14 mouse cellular contexts compared by ENCODE assay signal in genomic region chr19:16141857-16142256, GRCm38 (mm10). TPM values are rescaled to one million over a fixed set of nuclear protein-coding genes. Genes with fewer than 3 reads are reported as not detected.
DNase-seq lines count a peak whose midpoint lies in the region; ATAC-seq and TF ChIP-seq lines count a peak whose summit lies in the region.
"Had no signal": no experiment of that assay in that cellular context is flagged by ENCODE, and none has a peak within 500 bp of the region (broad histone marks: within the 10 kb centered on the region; RNA-seq: fewer than 3 reads in every experiment).

No protein-coding gene starts in this region.

- no peak for TF ChIP-seq POLR2A in spleen, adult 2 months (IDR thresholded peaks at IDR 0.05; ENCODE audit: low read depth, low read length)

- 17% methylated on average over 4 of the region's 4 CpGs for WGBS in heart, embryonic 12.5 days
- WGBS in spleen, adult 2 months = 68% methylated on average over 4 of the region's 4 CpGs
- 16% methylated on average over 4 of the region's 4 CpGs for WGBS in liver, embryonic 14.5 days (ENCODE audit: insufficient replicate concordance)
- WGBS in limb, embryonic 10.5 days = 76% methylated on average over 4 of the region's 4 CpGs

- ATAC-seq in heart, embryonic 12.5 days (ENCODE audit: insufficient number of reproducible peaks, low FRiP score) = no peak
- peak; percentile 71 for ATAC-seq in liver, embryonic 14.5 days (ENCODE audit: insufficient read depth)

- H3K4me1 ChIP-seq in heart, embryonic 12.5 days (replicated peaks) = peaks cover 62% of the 10 kb centered on the region
- H3K4me1 ChIP-seq in spleen, adult 2 months (ENCODE audit: control insufficient read depth, insufficient read depth, insufficient read length) = peaks cover 8% of the 10 kb centered on the region
- H3K4me1 ChIP-seq in liver, embryonic 14.5 days (replicated peaks; ENCODE audit: control insufficient read depth in 2 of 2, insufficient read depth in 2 of 2, low read length in 1 of 2) = peaks cover 2 to 39% of the 10 kb centered on the region in 2 experiments; a peak in 2 of 4 replicates
- H3K4me1 ChIP-seq in limb, embryonic 10.5 days = peaks cover 26% of the 10 kb centered on the region

- H3K27ac ChIP-seq in heart, embryonic 12.5 days (ENCODE audit: poor library complexity, severe bottlenecking) = peak overlapping the region; percentile 56
- peak overlapping the region; percentile 16; the same call in 1 of the 2 replicates for H3K27ac ChIP-seq in spleen, adult 2 months (ENCODE audit: insufficient read depth, low read length)
- no peak overlapping the region for H3K27ac ChIP-seq in liver, embryonic 14.5 days
- no peak overlapping the region for H3K27ac ChIP-seq in limb, embryonic 10.5 days
- H3K27ac ChIP-seq: hindbrain, embryonic 10.5 days; limb, embryonic 12.5 days had no signal

- intact Hi-C loops in heart, postnatal 25 days (cut with DNase I) = loop anchor here (2.0 kb wide), 1 partner anchor 15 kb away; no protein-coding TSS in a partner anchor

- peak; percentile 45; the same call in 1 of the 2 replicates for TF ChIP-seq EP300 in liver, embryonic 14.5 days (IDR thresholded peaks at IDR 0.05; ENCODE audit: low read depth)

- no peaks in the 10 kb centered on the region for H3K9me3 ChIP-seq in heart, embryonic 12.5 days (replicated peaks)
- no peaks in the 10 kb centered on the region for H3K9me3 ChIP-seq in liver, embryonic 14.5 days (ENCODE audit: control insufficient read depth, low read length)
- H3K9me3 ChIP-seq in limb, embryonic 10.5 days (replicated peaks) = no peaks in the 10 kb centered on the region
- H3K9me3 ChIP-seq: hindbrain, embryonic 10.5 days; limb, embryonic 12.5 days had no signal

- no peak overlapping the region for H3K4me3 ChIP-seq in heart, embryonic 12.5 days
- no peak overlapping the region for H3K4me3 ChIP-seq in spleen, adult 2 months (ENCODE audit: extremely low read depth, insufficient read depth, insufficient read length)
- H3K4me3 ChIP-seq in liver, embryonic 14.5 days (ENCODE audit: insufficient read depth in 1 of 2, low read depth in 2 of 2, low read length in 2 of 2) = no peak overlapping the region
- H3K4me3 ChIP-seq in limb, embryonic 10.5 days = no peak overlapping the region
- H3K4me3 ChIP-seq: erythroblast, embryonic 14.5 days; hindbrain, embryonic 10.5 days; limb, embryonic 12.5 days; myocyte had no signal

- TF ChIP-seq CTCF in spleen, adult 2 months (IDR thresholded peaks at IDR 0.05; ENCODE audit: extremely low read depth, insufficient read depth, insufficient read length, insufficient replicate concordance) = no peak
- TF ChIP-seq CTCF in liver, embryonic 14.5 days (IDR thresholded peaks at IDR 0.05; ENCODE audit: low read depth) = no peak

- no peak for DNase-seq in heart, postnatal 25 days (ENCODE audit: low spot score)
- no peak for DNase-seq in spleen, adult 2 months (ENCODE audit: low read depth in 1 of 2, low spot score in 2 of 2)
- no peak for DNase-seq in spleen, postnatal 14 days (ENCODE audit: low spot score in 2 of 2)
- DNase-seq in liver, embryonic 14.5 days (ENCODE audit: low read depth in 3 of 3, low spot score in 3 of 3) = peak in 1 of 3 experiments; percentile 22
- DNase-seq in limb, embryonic 10.5 days (ENCODE audit: low spot score) = no peak
- DNase-seq in neural tube, embryonic 10.5 days (ENCODE audit: extremely low spot score, low spot score) = no peak
- no peak for DNase-seq in urinary bladder, postnatal 36 days (ENCODE audit: low spot score in 2 of 2)
- DNase-seq: cerebellum, adult 11-12 months had no signal

- H3K36me3 ChIP-seq in heart, embryonic 12.5 days = peaks cover 12% of the 10 kb centered on the region; the same call in 1 of the 2 replicates
- no peaks in the 10 kb centered on the region for H3K36me3 ChIP-seq in spleen, adult 2 months (ENCODE audit: control insufficient read depth, insufficient read depth, low read length)
- H3K36me3 ChIP-seq in liver, embryonic 14.5 days (replicated peaks; ENCODE audit: control insufficient read depth, insufficient read depth, low read depth) = no peaks in the 10 kb centered on the region
- peaks cover 24% of the 10 kb centered on the region for H3K36me3 ChIP-seq in limb, embryonic 10.5 days

- peak overlapping the region; percentile 33; the same call in 1 of the 2 replicates for H3K4me2 ChIP-seq in heart, embryonic 12.5 days
- H3K4me2 ChIP-seq in liver, embryonic 14.5 days (ENCODE audit: low read depth) = no peak overlapping the region
- H3K4me2 ChIP-seq: limb, embryonic 12.5 days had no signal

- H3K9ac ChIP-seq in heart, embryonic 12.5 days = no peak overlapping the region
- H3K9ac ChIP-seq in liver, embryonic 14.5 days (replicated peaks) = no peak overlapping the region
- H3K9ac ChIP-seq: limb, embryonic 12.5 days had no signal

- no peaks in the 10 kb centered on the region for H3K27me3 ChIP-seq in heart, embryonic 12.5 days (replicated peaks)
- H3K27me3 ChIP-seq in spleen, adult 2 months (ENCODE audit: control insufficient read depth, insufficient read depth, low read length) = no peaks in the 10 kb centered on the region
- H3K27me3 ChIP-seq in liver, embryonic 14.5 days (ENCODE audit: control insufficient read depth, insufficient read depth, low read length) = no peaks in the 10 kb centered on the region
- H3K27me3 ChIP-seq in limb, embryonic 10.5 days (ENCODE audit: low read depth, poor library complexity, severe bottlenecking) = no peaks in the 10 kb centered on the region
- H3K27me3 ChIP-seq: CH12.LX; limb, embryonic 12.5 days had no signal

RNA-seq across cellular contexts. Expression of gene Gnaq, which starts 9.2 kb away (rescaled TPM):
- 18.1 and 18.7 TPM in 2 replicates for polyA plus RNA-seq in heart, embryonic 12.5 days (2016; fragmentation: Nextera tagmentation; extraction: Ambion mirVana)
- 10 to 100 TPM; 24.9 to 25.8 TPM for total RNA-seq in heart, postnatal 25 days (2021)
- polyA plus RNA-seq in spleen, adult 2 months (2012; rRNA removed) = 7.1 and 7.3 TPM in 2 replicates
- 2.1 and 2.7 TPM in 2 replicates for polyA plus RNA-seq in liver, embryonic 14.5 days (2012; rRNA removed)
- 1.4 and 1.7 TPM in 2 replicates for polyA plus RNA-seq in liver, embryonic 14.5 days (2014; fragmentation: Nextera tagmentation; extraction: Ambion mirVana)
- 16.8 and 19.6 TPM in 2 replicates for polyA plus RNA-seq in limb, embryonic 10.5 days (2016; fragmentation: Nextera tagmentation; extraction: Ambion mirVana)
- polyA plus RNA-seq: erythroblast, embryonic 14.5 days had no signal

Comparison
In these comparisons a context has a peak if more than half of its experiments do, and no peak if none do; other contexts are left out.
1. H3K27ac ChIP-seq: peak in heart, embryonic 12.5 days (single experiment) and spleen, adult 2 months (single experiment); none in liver, embryonic 14.5 days (single experiment) and limb, embryonic 10.5 days (single experiment).